Mouse (Mus musculus) G1E (cell line): ENCODE data around the gene Fancc.

Source experiments
- CTCF ChIP-seq: IDR thresholded peaks from 2 replicates; pipeline ENCODE4 v1.5.1; 2012; ENCODE audit warnings: low read depth, low read length, inconsistent platforms, mixed read lengths
- GATA2 ChIP-seq: IDR thresholded peaks from 2 replicates; pipeline ENCODE4 v1.6.1; 2012; ENCODE audit warnings: low read depth, low read length, inconsistent platforms, borderline replicate concordance
- POLR2AphosphoS5 ChIP-seq: IDR thresholded peaks from 2 replicates; pipeline ENCODE4 v1.6.1; 2012; ENCODE audit warnings: low read depth, low read length, inconsistent platforms; ENCODE audit not compliant: insufficient replicate concordance
- TAL1 ChIP-seq: conservative IDR thresholded peaks from 2 replicates; pipeline ENCODE4 v1.6.1; 2012; ENCODE audit warnings: low read depth, low read length, inconsistent platforms, mixed read lengths

DNA sequence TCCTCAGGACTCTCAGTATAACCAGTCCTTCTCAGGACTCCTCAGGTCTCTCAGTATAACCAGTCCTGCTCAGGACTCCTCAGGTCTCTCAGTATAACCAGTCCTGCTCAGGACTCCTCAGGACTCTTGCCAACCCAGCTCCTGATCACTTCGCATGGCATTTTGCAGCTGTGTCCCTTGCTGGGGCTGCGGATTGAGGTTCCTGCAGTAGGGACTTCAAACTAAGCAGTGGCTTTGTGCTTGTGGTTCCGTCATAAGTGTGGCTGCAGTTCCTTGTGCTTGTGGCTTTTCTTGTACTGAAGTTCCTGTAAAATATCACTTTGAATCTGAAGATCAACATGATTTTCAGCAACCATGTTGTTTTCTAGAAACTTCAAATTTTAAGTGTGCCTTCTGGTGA, 212.3 kb downstream of the Fancc start:
- TF ChIP-seq TAL1 (no peak), GATA2 (no peak), CTCF (no peak), POLR2AphosphoS5 (no peak)
